Mouse (Mus musculus): ENCODE results near the gene Dnajb4.
"Not testable (repeated sequence)": the region's sequence is repeated elsewhere in the genome, so short reads cannot be mapped to it uniquely, and the experiment has no call there.

Gene Dnajb4

DNA sequence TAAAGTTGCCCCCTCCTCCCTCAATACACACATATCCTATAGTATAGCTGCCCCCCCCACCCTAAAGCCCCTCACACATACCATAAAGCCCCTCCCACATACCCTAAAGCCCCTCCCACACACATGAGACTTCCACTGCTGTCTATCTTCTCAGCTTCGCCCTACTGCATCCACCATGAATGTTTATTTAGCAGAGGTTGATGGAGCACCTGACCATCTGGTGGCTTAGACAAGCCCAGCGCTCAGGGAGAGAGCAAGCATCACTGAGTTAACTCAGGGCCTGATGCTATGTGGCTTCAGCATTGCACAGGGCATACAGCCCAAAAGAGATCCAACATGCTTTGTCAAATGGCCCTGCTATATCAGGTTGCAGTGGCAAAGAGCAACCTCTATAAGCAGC lies 57.0 kb downstream of the Dnajb4 start:
- in situ Hi-C loops (cut with MboI; ENCODE audit: unreplicated experiment in 2 of 2), result no loop called here

DNA sequence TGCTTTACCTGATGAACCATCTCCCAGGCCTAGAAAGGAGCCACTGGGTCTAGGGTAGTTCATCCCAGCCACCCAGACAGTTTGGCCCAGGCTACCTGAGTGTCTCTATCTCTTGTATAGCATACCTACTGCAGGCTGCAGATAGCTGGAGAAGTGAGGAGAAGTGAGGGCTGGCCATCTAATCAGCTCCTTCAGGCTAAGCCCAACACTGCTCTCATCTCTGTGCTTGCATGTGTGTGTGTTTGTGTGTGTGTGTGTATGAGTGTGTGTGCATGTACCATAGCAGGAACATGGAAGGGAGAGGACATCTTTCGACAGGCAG lies 57.7 kb downstream of the Dnajb4 start:
- in situ Hi-C loops (cut with MboI; ENCODE audit: unreplicated experiment in 2 of 2), result no loop called here

DNA sequence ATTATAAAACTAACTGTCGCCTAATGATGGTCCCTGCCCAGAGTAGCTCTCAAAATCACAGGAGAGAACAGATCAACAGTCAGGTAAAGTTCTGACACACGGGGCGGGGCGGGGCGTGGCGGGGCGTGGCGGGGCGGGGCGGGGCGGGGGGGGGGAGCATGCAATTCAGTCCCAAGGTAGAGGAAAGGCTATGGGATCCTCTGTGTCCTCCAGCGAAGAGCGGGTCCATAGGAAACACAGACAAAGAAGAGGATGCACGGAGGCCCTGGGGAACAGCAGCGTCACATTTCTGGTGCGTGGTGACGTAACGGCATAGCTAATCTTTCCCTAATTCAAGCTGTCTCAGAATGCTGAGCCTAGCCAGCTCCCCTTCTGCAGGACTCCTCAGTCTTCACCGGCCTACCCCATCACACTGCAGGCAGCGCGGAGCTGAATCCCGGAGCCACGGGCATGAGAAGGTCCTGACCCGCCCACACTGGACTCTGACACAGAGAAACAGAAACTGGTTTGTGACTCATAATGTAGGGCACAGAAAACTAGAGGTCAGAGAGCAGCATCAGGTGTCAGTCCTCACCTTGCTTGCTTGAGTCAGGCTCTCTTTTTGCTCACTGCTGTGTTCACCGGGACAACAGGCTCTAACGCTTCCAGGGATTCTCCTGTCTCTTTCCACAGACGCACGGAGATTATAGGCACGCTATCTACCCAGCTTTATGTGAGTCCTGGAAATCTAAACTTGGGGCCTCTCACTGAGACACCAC lies 58.2 kb downstream of the Dnajb4 start:
- in situ Hi-C loops (cut with MboI; ENCODE audit: unreplicated experiment in 2 of 2), result no loop called here

DNA sequence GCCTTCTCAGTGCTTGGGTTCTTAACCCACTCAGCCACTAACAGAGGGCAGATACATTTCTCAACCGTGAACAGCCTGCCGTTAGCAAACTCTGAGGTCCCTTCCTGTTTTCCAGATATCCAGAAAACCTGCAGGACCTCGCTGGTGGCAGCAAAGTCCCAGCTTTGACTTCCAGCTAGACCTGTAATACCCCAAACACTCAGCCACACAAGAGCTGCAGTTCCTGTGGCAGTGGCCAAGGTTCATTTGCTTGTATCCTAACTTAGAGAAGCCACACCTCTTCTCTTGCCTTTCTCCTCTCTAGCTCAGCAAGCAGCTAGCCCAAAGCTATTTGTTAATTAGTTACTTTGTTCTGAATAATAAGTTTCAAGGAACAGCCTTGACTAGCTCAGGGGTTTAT lies 60.2 kb downstream of the Dnajb4 start:
- in situ Hi-C loops (cut with MboI; ENCODE audit: unreplicated experiment in 2 of 2), result no loop called here

DNA sequence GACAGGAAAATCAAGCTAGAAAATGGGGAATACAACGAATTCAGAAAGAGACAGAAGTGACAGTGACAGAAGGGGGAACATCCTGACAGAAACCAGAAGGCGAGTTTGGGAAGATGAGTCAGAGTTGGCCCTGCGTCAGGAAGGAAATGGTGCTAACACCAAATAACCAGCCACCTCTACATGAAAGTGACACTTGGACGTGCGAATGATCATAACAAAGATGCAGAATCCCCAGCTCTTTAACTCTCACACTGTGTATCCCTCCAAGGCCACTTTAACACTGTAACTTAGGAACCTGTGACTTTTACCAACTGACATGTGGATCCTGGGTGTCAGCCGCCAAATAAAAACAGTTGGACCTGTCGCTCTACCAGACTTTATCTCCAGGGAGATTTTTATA lies 60.7 kb downstream of the Dnajb4 start:
- in situ Hi-C loops (cut with MboI; ENCODE audit: unreplicated experiment in 2 of 2), result no loop called here

DNA sequence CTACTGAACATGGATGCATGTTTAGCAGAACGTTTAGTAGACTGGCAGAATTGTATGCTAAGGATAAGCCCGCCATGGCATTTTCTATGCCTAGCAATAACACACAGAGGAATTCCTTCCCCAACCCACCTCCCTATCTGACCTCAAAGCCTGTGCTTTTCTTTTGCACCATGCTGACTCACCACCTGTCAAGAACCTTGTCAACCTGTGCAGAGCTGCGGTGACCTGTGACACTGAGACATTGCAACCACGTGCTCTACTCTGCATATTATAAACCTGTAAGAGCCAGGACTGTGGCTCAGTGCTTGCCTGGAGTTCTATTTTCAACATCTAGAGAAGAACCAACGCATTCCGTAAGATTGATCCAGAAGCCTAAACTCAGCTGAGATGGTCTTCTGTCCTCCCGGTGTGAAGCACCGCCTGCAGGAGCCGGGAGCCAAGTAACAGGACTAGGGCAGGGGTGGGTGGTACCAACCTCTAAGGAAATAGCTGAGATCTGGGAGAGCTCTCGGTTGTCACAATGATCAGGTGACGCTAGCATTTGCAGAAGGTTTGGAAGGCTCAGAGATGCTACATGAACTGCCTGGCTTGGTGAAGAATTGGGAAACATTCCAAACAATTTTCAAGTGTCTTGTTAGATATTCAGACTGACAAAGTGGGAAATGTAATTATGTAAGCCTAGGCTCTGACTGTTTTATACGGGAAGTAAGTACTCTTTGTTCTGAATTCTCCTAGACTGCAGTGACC lies 62.8 kb downstream of the Dnajb4 start:
- in situ Hi-C loops (cut with MboI; ENCODE audit: unreplicated experiment in 2 of 2), result no loop called here

DNA sequence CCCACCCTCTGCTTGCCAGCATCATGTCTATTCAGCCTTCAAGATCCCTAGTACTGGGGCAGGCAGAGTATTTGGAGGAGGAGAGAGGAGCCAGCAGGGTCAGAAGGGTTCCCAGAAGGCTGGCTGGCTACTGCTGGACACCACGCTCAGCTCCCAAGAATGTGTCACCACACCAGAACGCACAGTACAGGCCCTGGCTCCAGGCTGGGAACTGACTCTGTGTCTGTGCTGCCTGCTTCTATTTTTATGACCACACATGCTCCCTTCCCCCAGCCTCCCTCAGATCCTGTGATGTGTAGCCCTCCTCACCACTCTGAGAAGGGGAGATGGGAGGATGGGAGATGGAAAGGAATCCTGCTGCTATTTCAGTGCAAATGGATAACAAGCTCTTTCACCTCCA lies 64.9 kb downstream of the Dnajb4 start:
- in situ Hi-C loops (cut with MboI; ENCODE audit: unreplicated experiment in 2 of 2), result no loop called here

DNA sequence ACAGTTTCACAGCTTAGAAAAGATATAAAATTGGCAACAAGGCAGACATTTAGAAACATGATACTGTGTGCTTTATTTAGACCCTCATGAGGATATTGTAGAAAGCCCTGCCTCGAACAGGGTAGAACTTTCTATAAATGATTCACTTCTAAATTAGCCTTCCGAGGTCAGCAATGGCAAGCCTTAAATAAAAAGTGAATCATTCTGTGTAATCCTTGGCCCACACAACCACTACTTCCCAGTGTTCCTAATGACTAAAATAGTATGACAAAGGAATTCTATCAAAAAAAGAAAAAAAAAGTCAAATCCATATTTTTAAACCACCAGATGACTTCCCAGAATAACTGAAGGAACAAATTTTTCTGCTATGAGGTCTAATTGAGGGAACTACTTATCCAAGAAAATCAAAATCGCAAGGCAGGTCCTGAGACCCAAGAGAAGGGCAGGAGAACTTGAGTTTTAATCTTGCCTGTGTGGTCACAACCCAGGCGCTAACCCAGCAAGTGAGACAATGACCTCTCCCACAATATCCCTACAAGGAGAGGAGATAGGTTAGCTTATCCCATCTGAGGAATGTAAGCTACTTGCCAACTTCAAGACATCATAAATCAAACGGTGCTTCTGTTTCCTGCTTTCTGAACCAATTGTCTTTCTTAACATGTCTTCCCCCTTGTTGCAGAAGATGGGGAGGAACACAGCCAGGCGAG lies 67.0 kb downstream of the Dnajb4 start:
- in situ Hi-C loops (cut with MboI; ENCODE audit: unreplicated experiment in 2 of 2), result no loop called here

DNA sequence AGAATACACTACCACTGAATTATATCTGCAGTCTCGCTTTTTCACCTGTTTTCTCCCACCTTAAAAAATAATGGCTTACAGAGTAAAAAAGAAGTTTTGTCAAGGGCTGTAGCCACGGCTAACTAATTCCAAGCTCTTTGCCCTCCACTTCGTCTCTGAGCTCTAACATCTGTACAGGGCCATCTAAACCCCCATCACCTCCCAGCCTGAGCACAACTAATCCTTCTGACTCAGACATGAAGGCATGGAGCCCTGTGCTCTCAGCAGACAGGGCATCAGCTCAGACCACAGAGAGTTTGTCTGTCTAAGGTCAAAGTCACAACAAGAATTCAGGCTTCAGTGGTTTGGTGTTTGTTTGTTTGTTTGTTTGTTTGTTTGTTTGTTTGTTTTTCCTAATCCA lies 68.0 kb downstream of the Dnajb4 start:
- in situ Hi-C loops (cut with MboI; ENCODE audit: unreplicated experiment in 2 of 2), result no loop called here

DNA sequence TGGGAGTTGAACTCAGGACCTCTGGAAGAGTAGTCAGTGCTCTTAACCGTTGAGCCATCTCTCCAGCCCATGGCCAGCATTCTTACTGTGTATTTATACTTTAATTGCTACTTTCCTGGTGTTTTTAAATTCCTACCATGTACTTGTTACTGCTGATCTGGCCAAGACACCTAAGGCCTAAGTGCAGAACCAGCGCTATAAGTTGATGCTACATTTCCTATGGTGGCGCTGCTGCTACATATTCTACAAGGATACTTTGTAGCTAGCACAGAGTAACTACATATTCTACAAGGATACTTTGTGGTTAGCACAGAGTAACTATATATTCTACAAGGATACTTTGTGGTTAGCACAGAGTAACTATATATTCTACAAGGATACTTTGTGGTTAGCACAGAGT lies 70.8 kb downstream of the Dnajb4 start:
- in situ Hi-C loops (cut with MboI; ENCODE audit: unreplicated experiment in 2 of 2), result not testable (repeated sequence)

DNA sequence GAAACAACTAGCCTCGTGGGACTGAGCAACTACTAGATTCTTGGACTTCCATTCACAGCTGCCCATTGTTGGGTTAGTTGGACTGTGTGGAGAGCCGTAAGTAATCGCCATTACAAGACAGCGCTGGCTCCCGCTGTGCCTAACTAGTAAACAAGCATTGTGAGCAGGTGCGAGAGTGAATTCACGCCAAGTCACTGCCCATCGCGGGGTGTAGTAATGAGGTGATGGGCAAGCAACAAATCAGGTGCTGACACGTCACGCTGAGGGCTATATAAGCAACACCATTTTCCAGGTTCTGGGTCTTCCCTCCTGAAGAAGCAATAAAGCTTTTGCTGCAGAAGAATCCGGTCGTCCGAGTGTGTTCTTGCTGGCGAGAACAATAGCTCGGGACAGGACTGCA lies 74.0 kb downstream of the Dnajb4 start:
- in situ Hi-C loops (cut with MboI; ENCODE audit: unreplicated experiment in 2 of 2), result not testable (repeated sequence)

DNA sequence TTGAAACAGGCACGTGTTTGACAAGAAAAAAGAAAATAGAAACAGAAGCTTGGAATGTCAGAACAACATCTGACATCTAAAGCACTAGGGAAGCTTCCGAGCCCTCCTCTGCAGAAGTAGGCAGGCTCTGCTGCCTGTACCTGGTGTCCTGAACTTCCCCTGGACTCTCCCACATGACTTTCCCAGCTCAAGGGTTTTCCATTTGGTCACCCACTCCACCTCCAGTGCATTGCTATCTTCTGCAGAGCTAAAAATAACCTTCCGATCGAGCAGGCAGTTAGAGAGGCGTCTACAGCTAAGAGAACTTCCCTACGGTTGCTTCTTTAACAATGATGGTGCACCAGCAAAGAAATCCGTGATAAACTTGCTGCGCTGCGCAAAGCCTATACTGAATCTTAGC lies 76.5 kb downstream of the Dnajb4 start:
- in situ Hi-C loops (cut with MboI; ENCODE audit: unreplicated experiment in 2 of 2), result no loop called here

DNA sequence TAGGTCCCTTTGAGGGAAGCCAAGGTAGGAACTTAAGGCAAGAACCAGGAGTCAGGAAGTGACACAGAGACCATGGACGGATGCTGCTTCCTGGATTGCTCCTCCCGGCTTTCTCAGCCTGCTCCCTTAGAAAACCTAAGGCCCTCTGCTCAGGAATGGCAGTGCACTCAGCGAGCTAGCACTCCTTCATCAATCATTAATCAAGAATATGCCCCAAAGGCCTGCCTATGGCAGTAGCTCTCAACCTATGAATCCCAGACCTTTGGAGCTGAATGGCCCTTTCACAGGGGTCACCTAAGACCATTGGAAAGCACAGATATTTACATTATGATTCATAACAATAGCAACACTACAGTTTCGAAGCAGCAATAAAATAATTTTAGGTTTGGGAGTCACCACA lies 79.1 kb downstream of the Dnajb4 start:
- in situ Hi-C loops (cut with MboI; ENCODE audit: unreplicated experiment in 2 of 2), result no loop called here

DNA sequence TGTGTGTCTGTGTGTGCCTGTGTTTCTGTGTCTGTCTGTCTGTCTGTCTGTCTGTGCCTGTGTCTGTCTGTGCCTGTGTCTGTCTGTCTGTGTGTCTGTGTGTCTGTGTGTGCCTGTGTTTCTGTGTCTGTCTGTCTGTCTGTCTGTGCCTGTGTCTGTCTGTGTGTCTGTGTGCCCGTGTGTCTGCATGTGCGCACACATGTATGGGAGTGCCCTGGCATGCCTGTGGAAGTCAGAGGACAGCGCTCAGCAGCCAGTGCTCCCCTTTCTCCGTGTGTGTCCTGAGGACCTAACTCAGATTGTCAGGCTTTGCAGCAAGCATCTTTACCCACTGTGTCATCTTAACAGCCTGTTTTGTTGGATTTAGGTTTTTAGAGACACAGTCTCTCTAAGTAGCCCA lies 80.7 kb downstream of the Dnajb4 start:
- in situ Hi-C loops (cut with MboI; ENCODE audit: unreplicated experiment in 2 of 2), result not testable (repeated sequence)

DNA sequence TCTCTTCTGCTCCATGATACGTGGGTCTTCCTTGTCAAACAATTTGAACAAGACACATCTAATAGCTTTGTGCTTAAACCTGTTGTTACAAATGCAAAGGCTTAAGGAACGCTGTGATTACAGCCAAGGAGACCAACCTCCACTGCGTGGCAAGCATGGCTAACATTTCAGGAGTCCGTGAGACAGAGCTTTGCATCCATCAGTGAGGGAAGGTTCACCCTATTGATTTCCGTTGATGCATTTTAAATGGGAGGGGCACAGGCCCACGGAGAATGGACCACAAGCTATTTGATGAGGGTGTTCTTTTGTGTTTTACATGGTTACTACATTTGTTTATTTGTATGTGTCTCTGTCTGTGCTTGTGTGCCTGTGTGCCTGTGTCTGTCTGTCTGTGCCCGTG lies 81.5 kb downstream of the Dnajb4 start:
- in situ Hi-C loops (cut with MboI; ENCODE audit: unreplicated experiment in 2 of 2), result no loop called here
